Mouse (Mus musculus) CH12.LX (cell line): ENCODE data around the gene Vmn1r2. TPM values are rescaled to one million over a fixed set of nuclear protein-coding genes. Genes with fewer than 3 reads are reported as not detected.
"Not testable (repeated sequence)": the region's sequence is repeated elsewhere in the genome, so short reads cannot be mapped to it uniquely, and the experiment has no call there.

Experiments
- DNase-seq: peaks from one replicate; pipeline ENCODE4 v3.0.0-alpha.2; 2013; ENCODE audit errors: extremely low read depth
- H3K27ac ChIP-seq: 2 replicates; pipeline ENCODE4 v1.5.1; 2012; ENCODE audit warnings: low read depth, mild to moderate bottlenecking, control low read depth, moderate library complexity; ENCODE audit not compliant: insufficient read depth
- H3K27me3 ChIP-seq: replicated peaks from 2 replicates; pipeline ENCODE3; 2012; ENCODE audit warnings: inconsistent platforms
- H3K36me3 ChIP-seq, 2 experiments: replicated peaks in 1 of 2; 2 replicates each; pipeline versions ENCODE3 to v1.6.1; 2012; ENCODE audit warnings: inconsistent platforms in 1 of 2, low read length in 1 of 2, mild to moderate bottlenecking in 1 of 2, mixed read lengths in 1 of 2, moderate library complexity in 1 of 2; ENCODE audit not compliant: control insufficient read depth in 1 of 2, insufficient read depth in 1 of 2
- H3K4me1 ChIP-seq, 2 experiments: 2 replicates each; pipeline ENCODE4 v1.6.1; 2012; ENCODE audit warnings: inconsistent platforms in 1 of 2, moderate library complexity in 1 of 2; ENCODE audit not compliant: insufficient read depth in 2 of 2, control insufficient read depth in 1 of 2
- H3K4me2 ChIP-seq: 2 replicates; pipeline ENCODE4 v1.6.1; 2012; ENCODE audit warnings: low read depth, mild to moderate bottlenecking, control low read depth; ENCODE audit not compliant: poor library complexity, insufficient read depth, severe bottlenecking
- H3K4me3 ChIP-seq, 3 experiments: fragments of 150-350 bp in 1 of 3; sonication (generic) in 1 of 3; replicated peaks in 1 of 3; 2 replicates each; pipeline versions ENCODE3 to v1.5.1; 2011 to 2012; ENCODE audit warnings: low read depth in 2 of 3, low read length in 2 of 3, mild to moderate bottlenecking in 2 of 3, moderate library complexity in 2 of 3, control low read depth in 1 of 3, improper control_type of control experiment in 1 of 3, inconsistent platforms in 1 of 3, mixed read lengths in 1 of 3; ENCODE audit not compliant: poor library complexity in 1 of 3
- H3K79me2 ChIP-seq: replicated peaks from 2 replicates; pipeline ENCODE4 v1.6.1; 2012; ENCODE audit warnings: mild to moderate bottlenecking, moderate library complexity; ENCODE audit not compliant: control insufficient read depth, poor library complexity, insufficient read depth, severe bottlenecking; ENCODE audit errors: extremely low read depth
- H3K9ac ChIP-seq: 2 replicates; pipeline ENCODE4 v1.6.1; 2012; ENCODE audit warnings: low read depth, mild to moderate bottlenecking, control low read depth, moderate library complexity; ENCODE audit not compliant: insufficient read depth
- H3K9me3 ChIP-seq: replicated peaks from 2 replicates; pipeline ENCODE3; 2012; ENCODE audit warnings: low read length, inconsistent platforms, mixed read lengths
- dilution Hi-C: fragments of 300-500 bp; cut with MboI; formaldehyde crosslinking; loops from 2 replicates; pipeline ENCODE4 v1.14.3; 2020; ENCODE audit warnings: low sequenced_read_pairs; ENCODE audit not compliant: extremely low pct_unique_long_range_greater_than_20kb, extremely low pct_ligation_motif_present
- in situ Hi-C: fragments of 300-500 bp; cut with MboI; formaldehyde crosslinking; loops from 3 replicates; pipeline ENCODE4 v1.14.3; 2019; ENCODE audit warnings: low sequenced_read_pairs, low pct_ligation_motif_present, low pct_unique_long_range_greater_than_20kb, mixed read lengths
- polyA plus RNA-seq: library from polyadenylated mRNA; unstranded; fragments of >175 nt; gene quantifications from 2 replicates; pipeline ENCODE4 v1.2.1, GENCODE M21; 2012; ENCODE audit warnings: low read depth; ENCODE audit not compliant: insufficient read length
- total RNA-seq, 2 experiments: library from RNA; depleted of rRNA; stranded (reverse); fragments of 300-350 nt in 1 of 2; fragments of >200 nt in 1 of 2; gene quantifications; 2 replicates each; pipeline ENCODE4 v1.2.3; 2012 to 2014

Gene Vmn1r2
- total RNA-seq (2012; rRNA removed) (not detected in 2 replicates), total RNA-seq (2014; rRNA removed) (not detected in 2 replicates), polyA plus RNA-seq (not detected in 2 replicates)

- DNase-seq, H3K9me3 ChIP-seq, H3K79me2 ChIP-seq, H3K4me2 ChIP-seq, H3K36me3 ChIP-seq, dilution Hi-C loops, H3K27ac ChIP-seq, H3K4me3 ChIP-seq, H3K4me1 ChIP-seq, H3K9ac ChIP-seq, in situ Hi-C loops, H3K27me3 ChIP-seq: not testable (repeated sequence)
These were observed at the start of gene Vmn1r2 for GRCm38 (mm10) chr4:3167020-3167419. TSS of gene Vmn1r2 (plus strand) at chr4:3167320.

GRCm38 (mm10) chr4:3147926-3148325, 19.2 kb upstream of the Vmn1r2 start:
- H3K27ac ChIP-seq, dilution Hi-C loops, DNase-seq, H3K9ac ChIP-seq, in situ Hi-C loops, H3K9me3 ChIP-seq, H3K27me3 ChIP-seq, H3K79me2 ChIP-seq, H3K4me3 ChIP-seq, H3K36me3 ChIP-seq, H3K4me2 ChIP-seq: not testable (repeated sequence)
- peaks cover 0 to 10% of the 10 kb centered on the region in 2 experiments; a peak in 2 of 4 replicates for H3K4me1 ChIP-seq

DNA sequence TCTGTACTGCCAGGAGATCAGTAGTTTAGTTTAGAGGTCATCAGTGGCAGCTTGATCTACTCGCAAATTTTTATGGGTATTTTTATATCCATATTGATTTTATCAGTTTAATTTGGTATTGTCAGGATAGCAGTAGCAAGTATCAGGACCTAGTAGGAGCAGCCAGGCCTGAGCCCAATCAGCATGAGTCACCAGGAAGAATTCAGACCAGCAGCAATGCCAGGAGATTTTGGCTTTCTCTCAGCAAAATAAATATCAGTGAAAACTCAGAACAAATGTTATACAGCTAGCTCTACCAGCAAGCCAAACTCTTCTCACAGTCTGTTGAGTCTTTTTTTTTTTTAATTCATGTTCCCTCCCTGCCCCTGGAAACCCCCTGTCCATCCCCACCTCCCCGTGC, 13.8 kb upstream of the Vmn1r2 start:
- H3K36me3 ChIP-seq, H3K9ac ChIP-seq, H3K4me3 ChIP-seq, dilution Hi-C loops, in situ Hi-C loops, H3K27me3 ChIP-seq, H3K9me3 ChIP-seq, H3K79me2 ChIP-seq, DNase-seq, H3K4me2 ChIP-seq, H3K27ac ChIP-seq: not testable (repeated sequence)
- H3K4me1 ChIP-seq: peaks cover 0 to 10% of the 10 kb centered on the region in 2 experiments; a peak in 2 of 4 replicates

GRCm38 (mm10) chr4:3164429-3164828, 2.7 kb upstream of the Vmn1r2 start:
- H3K4me3 ChIP-seq, H3K36me3 ChIP-seq, dilution Hi-C loops, H3K9me3 ChIP-seq, H3K27me3 ChIP-seq, H3K4me2 ChIP-seq, H3K4me1 ChIP-seq, in situ Hi-C loops, H3K9ac ChIP-seq, DNase-seq, H3K27ac ChIP-seq, H3K79me2 ChIP-seq: not testable (repeated sequence)
